Mouse (Mus musculus) urinary bladder, postnatal 36 days (tissue): ENCODE measurements around the gene Hpca.

ENCODE experiments used
- DNase-seq, 2 experiments: peaks; one replicate each; pipeline ENCODE4 v3.0.0; 2022; ENCODE audit warnings: low spot score in 2 of 2, mixed read lengths in 1 of 2

The Hpca gene

GRCm38 (mm10) chr4:129111350-129111749, 10.5 kb downstream of the Hpca start:
- no peak for DNase-seq

GRCm38 (mm10) chr4:129110804-129111203, 11.0 kb downstream of the Hpca start:
- no peak for DNase-seq

GRCm38 (mm10) chr4:129108624-129109023, 13.2 kb downstream of the Hpca start:
- no peak for DNase-seq

GRCm38 (mm10) chr4:129107348-129107899, 14.4 kb downstream of the Hpca start:
- DNase-seq = no peak

GRCm38 (mm10) chr4:129106073-129106472, 15.8 kb downstream of the Hpca start:
- DNase-seq = no peak

- DNase-seq = peak; percentile 73 to 76
Observed at GRCm38 (mm10) chr4:129105356-129105755, 16.5 kb downstream of the Hpca start, which contains the start of gene Tmem54. Gene Tmem54, plus strand, starts transcription at chr4:129105548.

- DNase-seq = no peak
Observed at GRCm38 (mm10) chr4:129102133-129102829, 19.6 kb downstream of the Hpca start.

- DNase-seq = no peak
Observed at GRCm38 (mm10) chr4:129097006-129097405, 24.8 kb downstream of the Hpca start.

GRCm38 (mm10) chr4:129095276-129095675, 26.6 kb downstream of the Hpca start:
- no peak for DNase-seq

- DNase-seq = no peak
Observed at GRCm38 (mm10) chr4:129087850-129088249, 34.0 kb downstream of the Hpca start.

GRCm38 (mm10) chr4:129086078-129086477, 35.8 kb downstream of the Hpca start:
- DNase-seq = peak; percentile 61 to 66

- DNase-seq = no peak
Observed at GRCm38 (mm10) chr4:129084896-129085295, 36.9 kb downstream of the Hpca start.

- peak; percentile 63 to 82 for DNase-seq
Observed at GRCm38 (mm10) chr4:129082379-129083115, 39.3 kb downstream of the Hpca start.

- no peak for DNase-seq
Observed at GRCm38 (mm10) chr4:129081939-129082338, 39.9 kb downstream of the Hpca start.

GRCm38 (mm10) chr4:129081512-129081911, 40.3 kb downstream of the Hpca start:
- DNase-seq = peak in 1 of 2 experiments; percentile 40

- no peak for DNase-seq
Observed at GRCm38 (mm10) chr4:129081041-129081440, 40.8 kb downstream of the Hpca start.

- no peak for DNase-seq
Observed at GRCm38 (mm10) chr4:129079126-129079525, 42.7 kb downstream of the Hpca start.

- no peak for DNase-seq
Observed at GRCm38 (mm10) chr4:129068848-129069247, 53.0 kb downstream of the Hpca start.

- no peak for DNase-seq
Observed at GRCm38 (mm10) chr4:129067638-129068415, 54.0 kb downstream of the Hpca start.

GRCm38 (mm10) chr4:129065688-129066236, 56.1 kb downstream of the Hpca start:
- no peak for DNase-seq

- no peak for DNase-seq
Observed at GRCm38 (mm10) chr4:129062281-129063075, 59.4 kb downstream of the Hpca start.
